Mouse (Mus musculus) kidney, adult 18-20 months (tissue): Measurements from ENCODE around the gene Adm.
"Not testable (repeated sequence)": the region's sequence is repeated elsewhere in the genome, so short reads cannot be mapped to it uniquely, and the experiment has no call there.

ENCODE experiments used
- DNase-seq: peaks from one replicate; pipeline ENCODE4 v3.0.0; 2021

The Adm gene

GRCm38 (mm10) chr7:110629892-110630666, 2.6 kb downstream of the Adm start:
- DNase-seq, result peak; percentile 90

GRCm38 (mm10) chr7:110631136-110631888, 3.9 kb downstream of the Adm start:
- DNase-seq, result peak; percentile 66

- DNase-seq, result peak; percentile 38
Measured at GRCm38 (mm10) chr7:110635929-110636328, 8.5 kb downstream of the Adm start.

DNA sequence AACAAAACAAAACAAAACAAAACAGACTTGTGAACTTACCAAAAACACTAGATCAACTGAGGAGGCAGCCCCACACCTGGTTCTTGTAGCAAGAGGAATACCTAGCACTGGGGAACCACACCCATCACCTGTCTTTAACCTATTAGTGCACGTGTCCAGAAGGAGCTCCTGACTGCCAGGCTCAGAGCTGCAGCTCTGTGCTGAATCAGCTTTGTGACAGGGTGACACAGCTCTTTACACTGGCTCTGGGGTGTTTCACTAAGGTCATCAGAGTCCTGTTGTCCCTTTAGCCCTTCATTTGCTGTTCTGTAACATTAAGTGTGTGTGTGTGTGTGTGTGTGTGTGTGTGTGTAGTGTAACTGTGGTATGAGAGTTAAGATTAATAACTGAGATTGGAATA, 9.1 kb downstream of the Adm start:
- DNase-seq, result peak; percentile 41

DNA sequence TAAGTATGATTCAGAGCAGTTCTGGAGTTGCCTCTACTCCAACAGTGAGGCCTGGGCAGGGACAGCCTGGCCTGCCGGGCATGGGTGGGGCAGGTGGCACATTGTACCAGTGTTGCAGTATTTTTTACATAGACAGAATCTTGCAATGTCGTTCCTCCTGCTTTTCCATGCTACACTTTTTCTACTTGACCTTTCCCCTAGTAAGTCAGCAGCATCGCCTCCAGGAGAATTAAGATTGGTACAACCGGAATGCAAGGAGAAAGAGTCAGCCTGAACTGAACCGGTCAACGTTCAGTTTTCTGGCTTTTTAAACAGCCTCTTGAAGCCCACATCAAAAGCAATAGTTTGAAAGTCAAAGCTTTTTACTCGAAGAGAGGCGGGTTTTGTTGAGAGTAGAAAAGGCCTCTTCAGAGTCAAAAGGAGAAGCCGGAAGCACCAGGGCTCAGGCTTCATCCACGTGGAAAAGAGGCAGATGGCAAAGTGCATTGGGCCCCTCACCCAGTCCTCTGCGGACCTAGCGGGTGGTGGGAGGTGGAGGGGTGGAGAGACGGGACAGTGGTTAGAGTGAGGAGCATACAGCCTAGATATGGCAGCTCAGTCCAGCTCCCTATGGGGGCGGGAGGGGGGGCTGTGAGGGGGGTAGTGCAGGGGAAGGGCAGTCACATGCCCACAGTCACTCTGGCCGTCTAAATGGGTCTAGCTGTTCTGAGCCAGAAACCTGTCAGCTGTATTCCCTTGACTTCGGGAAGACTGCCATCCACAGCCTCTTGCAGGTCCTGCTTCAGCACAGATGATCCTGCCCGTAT, 11.0 kb downstream of the Adm start:
- peak; percentile 57 for DNase-seq

DNA sequence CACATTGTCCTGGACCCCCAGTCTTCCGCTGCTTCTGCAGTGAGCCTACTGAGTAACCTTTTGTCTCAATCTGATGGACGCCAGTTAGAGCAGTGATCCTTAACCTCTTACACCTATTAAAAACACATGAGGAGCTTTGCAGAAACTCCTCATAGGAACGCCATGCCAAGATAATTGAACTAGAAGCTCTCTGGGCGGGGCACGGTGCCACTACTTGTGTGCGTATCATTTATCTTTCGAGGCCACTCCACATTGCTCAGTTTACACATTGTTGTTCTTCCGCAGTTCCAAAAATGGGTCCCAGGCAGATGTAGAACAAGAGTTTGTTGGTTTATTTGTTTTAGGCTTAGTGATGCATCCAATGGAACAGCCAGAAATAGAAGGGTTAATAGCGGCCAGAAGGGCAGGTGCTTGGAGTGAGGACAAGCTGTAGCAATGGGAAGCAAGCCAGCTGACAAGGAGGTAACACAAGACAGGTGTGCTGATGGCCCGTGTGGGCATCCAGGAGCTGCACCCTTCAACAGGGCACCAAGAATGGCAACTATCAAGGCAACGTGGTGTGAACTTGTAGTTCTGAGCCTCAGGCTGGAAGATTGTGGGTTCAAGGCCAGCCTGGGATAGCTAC, 11.9 kb downstream of the Adm start:
- DNase-seq, result peak; percentile 52

- not testable (repeated sequence) for DNase-seq
Measured at GRCm38 (mm10) chr7:110639958-110640357, 12.5 kb downstream of the Adm start.

GRCm38 (mm10) chr7:110645311-110645710, 17.9 kb downstream of the Adm start:
- DNase-seq, result peak; percentile 77

DNA sequence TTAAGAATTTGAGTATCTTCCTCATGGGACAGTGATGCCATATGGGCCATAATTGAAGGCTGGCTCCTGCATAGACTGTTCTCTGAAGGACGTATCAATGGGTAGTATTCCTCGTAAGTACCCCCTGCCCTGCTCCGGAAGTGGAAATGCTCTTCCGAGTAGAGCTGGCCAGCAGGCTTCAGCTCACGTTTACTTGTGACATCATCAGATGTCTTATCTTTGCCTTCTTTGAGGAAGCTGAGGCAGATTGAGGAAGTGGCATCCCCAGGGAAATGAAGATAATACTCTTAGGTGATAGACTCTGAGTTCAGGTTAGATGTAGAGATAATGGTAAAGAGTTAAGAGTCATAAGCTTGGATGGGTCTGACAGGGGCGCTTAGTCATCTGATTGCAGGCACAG, 18.4 kb downstream of the Adm start:
- no peak for DNase-seq

DNA sequence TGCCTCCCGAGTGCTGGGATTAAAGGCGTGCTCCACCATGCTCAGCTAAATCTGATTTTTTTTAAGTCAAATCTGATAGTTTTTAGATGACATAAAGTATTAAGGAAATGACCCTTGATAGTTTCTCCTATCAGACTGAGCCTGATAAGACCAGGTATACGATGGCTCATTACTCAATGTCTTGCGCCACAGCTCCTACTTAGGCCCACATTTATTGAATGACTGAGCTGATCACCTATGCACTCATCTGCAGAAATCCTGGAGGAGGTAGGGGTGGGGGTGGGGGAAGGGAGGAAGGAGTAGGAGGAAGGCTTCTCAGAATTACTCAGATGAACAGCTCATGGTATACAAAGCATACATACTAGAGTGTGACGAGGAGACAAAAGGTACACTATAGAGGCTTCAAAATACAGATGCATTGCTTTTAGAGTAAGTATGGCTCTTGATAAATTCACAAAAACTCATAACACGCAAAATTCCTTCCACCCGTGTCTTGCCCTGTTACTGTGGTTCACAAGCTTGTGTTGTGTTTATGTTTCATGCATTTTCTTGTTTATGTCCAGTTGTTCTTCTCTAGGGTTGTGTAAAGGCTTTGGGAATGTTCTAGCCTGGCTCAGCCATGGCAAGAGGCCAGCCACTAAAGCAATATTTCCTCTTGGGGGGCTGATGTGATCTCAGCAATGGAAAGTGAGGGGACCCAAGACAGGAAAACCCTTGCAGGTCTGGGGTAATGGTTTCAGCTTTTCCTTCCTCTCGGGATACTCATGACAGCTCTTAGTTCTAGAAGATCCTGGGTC, 19.3 kb downstream of the Adm start:
- no peak for DNase-seq

DNA sequence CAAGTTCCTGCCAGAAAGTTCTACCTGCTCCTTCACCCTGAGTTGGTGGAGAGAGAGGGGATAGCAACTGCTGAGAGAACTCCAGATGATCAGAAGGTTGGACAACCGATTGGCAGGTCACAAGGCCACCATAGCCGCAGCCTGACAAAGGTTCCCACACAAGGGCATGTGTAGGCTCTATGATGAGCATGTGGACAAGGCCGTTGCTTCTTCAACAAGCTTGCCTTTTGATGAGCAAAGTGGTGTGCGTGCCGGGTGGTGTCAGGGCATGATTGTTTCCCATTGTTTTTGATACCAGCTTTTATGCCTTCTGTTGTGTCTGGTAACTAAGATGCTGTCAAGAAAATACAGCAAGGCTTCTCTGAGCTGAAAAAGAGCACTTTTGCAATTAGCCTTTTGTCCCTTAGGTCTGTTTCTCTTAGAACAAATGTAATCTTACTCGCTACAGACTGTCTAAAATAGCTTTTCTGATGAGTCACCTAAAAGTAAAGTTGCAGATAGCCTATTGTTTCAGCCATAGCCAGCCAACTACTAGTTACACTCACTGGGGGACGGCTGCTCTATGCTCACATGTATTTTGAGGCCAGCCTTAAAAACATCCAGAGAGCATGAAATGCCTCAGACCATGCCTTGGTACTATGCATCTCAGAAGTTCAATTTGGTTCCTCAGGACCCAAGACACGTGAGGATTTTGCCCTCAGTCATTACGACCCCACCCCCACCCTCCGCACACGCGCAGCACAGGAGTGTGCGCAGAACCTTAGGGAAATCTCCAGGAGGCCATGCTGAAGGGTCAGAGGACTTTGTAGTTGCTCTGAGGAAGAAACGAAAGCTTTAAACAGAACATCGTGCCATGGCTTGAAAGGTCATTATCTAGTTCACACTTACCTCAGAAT, 20.3 kb downstream of the Adm start:
- peak; percentile 44 for DNase-seq

DNA sequence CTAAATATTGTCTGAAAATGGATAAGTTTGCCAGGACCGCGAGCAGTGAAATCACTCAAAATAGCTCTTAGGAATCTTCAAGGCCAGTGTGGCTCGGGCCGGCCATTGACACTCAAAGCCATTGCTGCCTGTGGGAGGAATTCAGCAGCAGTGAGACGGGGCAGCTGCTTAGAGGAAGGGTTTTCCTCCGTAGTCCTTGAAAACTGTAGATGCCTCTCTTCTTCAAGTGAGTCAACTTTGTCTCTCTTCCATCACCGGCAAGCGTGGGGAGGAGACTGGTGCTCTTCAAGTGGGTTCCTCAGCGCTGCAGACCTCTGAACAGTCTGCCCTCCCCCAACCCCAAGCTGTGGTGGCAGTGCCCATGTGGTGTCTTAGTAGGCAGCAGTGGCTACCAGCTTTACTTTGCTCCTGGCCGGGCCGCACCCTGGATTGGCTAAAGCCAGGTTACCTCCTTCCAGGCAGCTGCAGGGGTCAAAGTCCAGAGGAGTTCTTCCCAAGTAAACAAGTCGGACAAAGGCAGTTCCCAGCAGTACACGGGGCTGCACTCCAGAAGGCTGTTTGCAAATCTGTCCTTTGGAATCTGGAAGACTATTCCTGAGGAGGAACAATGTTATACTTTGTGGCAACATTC, 21.1 kb downstream of the Adm start:
- DNase-seq, result peak; percentile 81

GRCm38 (mm10) chr7:110649133-110649987, 21.9 kb downstream of the Adm start:
- no peak for DNase-seq

GRCm38 (mm10) chr7:110650491-110650890, 23.0 kb downstream of the Adm start:
- DNase-seq, result peak; percentile 61

DNA sequence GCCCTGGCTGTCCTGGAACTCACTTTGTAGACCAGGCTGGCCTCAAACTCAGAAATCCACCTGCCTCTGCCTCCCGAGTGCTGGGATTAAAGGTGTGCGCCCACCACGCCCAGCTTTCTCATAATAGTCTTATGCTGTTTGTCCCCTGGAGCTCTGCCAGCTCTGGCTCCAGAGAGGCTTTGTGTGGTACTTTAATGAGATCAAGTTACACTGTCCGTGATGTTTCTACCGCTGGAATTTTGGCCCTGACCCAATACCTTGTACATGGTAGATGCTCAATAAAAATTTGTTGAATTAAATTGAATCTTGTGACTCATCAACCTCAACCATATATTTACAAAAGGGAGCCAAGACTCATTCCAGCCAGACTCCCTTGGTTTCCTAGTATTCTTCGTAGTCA, 23.6 kb downstream of the Adm start:
- peak; percentile 68 for DNase-seq

DNA sequence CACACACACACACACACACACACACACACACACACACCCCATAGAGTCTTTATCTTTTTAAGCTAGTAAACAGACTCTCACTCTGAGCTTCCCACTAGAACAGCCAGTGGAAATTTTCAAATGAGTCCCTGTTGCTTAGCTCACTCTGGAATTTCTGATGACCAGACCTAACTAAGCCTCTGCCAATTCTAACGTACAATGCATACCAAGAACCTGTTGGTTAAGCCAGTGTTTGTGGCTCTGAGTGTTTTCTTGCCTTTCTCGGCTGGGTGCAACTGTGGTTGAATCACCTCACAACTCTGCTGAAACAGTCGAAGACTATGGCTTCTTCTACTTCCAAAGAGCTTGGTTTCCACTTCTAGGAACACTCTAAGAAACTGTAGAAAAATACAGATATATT, 27.8 kb downstream of the Adm start:
- no peak for DNase-seq

DNA sequence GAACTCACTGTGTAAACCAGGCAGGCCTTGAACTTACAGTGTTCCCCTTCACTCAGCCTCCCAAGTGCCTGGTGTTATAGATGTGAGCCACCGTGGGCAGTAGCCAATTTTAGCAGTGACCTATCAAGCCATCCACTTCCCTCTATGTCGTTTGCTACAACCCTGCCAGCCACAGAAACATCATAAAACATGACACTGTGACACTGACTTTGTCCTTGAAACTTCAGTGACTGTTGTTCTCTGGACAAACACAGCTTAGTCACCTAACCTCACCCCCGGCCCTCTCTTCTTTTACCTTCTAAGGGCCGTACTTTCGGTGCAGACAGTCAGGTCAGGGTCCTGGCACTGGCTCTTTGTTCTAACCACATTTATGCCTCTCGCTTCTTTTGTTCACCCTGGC, 28.5 kb downstream of the Adm start:
- no peak for DNase-seq

DNA sequence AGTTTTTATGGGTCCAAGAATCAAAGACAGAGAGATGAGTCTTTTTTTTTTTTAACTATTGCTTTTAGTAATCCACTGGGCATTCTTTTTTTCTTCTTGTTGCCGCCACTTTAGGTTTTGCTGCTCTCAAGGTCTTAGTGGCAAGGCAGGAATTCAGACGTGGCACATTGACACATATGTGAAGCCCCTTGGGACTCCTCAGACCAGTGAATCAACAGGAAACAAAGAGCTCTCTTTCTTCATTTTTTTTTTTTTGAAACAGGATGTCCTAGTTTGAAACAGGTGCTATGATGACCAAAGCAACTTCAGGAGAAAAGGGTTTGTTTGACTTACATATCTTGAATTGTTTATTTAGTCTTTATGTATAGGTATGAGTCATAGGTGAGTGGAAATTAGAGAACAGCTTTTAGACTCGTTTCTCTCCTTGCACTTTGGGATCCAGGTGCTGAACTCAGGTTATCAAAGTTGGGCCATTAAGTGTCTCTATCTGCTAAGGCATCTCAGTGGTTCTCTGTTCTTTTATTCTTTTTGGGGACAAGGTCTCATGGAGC, 31.0 kb downstream of the Adm start:
- no peak for DNase-seq

DNA sequence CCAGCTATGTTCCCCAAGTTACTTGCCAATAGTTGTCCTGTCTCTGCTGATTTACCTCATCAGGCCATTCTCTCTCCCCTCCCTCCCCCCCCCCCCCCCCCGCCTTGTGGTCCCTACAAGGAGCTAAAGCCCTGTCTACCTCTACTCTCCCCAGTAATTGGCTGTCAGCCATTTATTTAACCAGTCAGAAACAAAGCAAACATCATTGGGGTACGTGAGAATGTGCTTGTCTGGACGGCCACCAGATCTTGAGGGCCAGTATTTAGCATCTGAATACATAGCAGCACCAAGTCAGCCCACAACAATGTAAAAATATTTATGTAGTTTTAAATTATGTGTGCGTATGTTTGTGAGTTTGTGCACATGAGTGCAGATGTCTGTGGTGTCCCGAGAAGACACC, 39.1 kb downstream of the Adm start:
- no peak for DNase-seq
